Mouse (Mus musculus) CD8-positive naive resting alpha-beta T cell, adult 57 days (primary cell): ENCODE results near the gene Lrrc2. TPM values are rescaled to one million over a fixed set of nuclear protein-coding genes. Genes with fewer than 3 reads are reported as not detected.

Source experiments
- total RNA-seq: library from RNA; stranded (reverse); gene quantifications from one replicate; pipeline ENCODE4 v1.2.4, GENCODE M21; 2023

Lrrc2 gene
- not detected for total RNA-seq

GRCm38 (mm10) chr9:110951397-110951796, at the start of gene Lrrc2:
Lrrc2 (plus strand) TSS chr9:110951545.

GRCm38 (mm10) chr9:110916786-110917185, 34.6 kb upstream of the Lrrc2 start, which contains the start of gene Fam240a:
Fam240a (minus strand) TSS chr9:110916861.

GRCm38 (mm10) chr9:110945926-110946325, 5.4 kb upstream of the Lrrc2 start, which contains the start of gene Tdgf1:
Tdgf1 (minus strand) TSS chr9:110946158.

GRCm38 (mm10) chr9:110990204-110990603, 38.9 kb downstream of the Lrrc2 start, which contains the start of gene Rtp3:
Rtp3 (minus strand) TSS chr9:110990583.

GRCm38 (mm10) chr9:111019022-111019421, 67.7 kb downstream of the Lrrc2 start, which contains the start of gene Ltf:
Ltf (plus strand) TSS chr9:111019271.

Other genes with a start within 250 kb of the Lrrc2 start
- gene Myl3, start 209.7 kb upstream of the Lrrc2 start, total RNA-seq = not detected
- gene Pth1r, start 204.4 kb upstream of the Lrrc2 start, total RNA-seq = not detected
- not detected for gene Prss42, start 153.4 kb upstream of the Lrrc2 start, total RNA-seq
- not detected for gene Prss44, start 137.6 kb upstream of the Lrrc2 start, total RNA-seq
- not detected for gene Prss43, start 124.9 kb upstream of the Lrrc2 start, total RNA-seq
- gene Prss45, start 117.0 kb upstream of the Lrrc2 start, total RNA-seq = not detected
- gene Prss46, start 107.0 kb upstream of the Lrrc2 start, total RNA-seq = not detected
- gene Prss50, start 93.6 kb upstream of the Lrrc2 start, total RNA-seq = not detected
- gene Als2cl, start 71.7 kb upstream of the Lrrc2 start, total RNA-seq = 486 TPM
- gene Tmie, start 71.4 kb upstream of the Lrrc2 start, total RNA-seq = 42.9 TPM
- 4.0 TPM for gene Fam240a, start 34.7 kb upstream of the Lrrc2 start, total RNA-seq
- 1.9 TPM for gene Tdgf1, start 5.4 kb upstream of the Lrrc2 start, total RNA-seq
- gene Rtp3, start 39.0 kb downstream of the Lrrc2 start, total RNA-seq = not detected
- gene Ltf, start 67.7 kb downstream of the Lrrc2 start, total RNA-seq = 5.2 TPM
- 7.6 TPM for gene Ccrl2, start 106.0 kb downstream of the Lrrc2 start, total RNA-seq
- 15.6 TPM for gene Lrrfip2, start 166.0 kb downstream of the Lrrc2 start, total RNA-seq